Mouse (Mus musculus): ENCODE measurements at regions not wholly inside any gene's neighbourhood (a gene's known extent, or its start where the extent isn't known, plus 50 kb on each side); places are given as distances from the start of the nearest gene placed in this dataset.

- TF ChIP-seq CTCF (conservative IDR thresholded peaks at IDR 0.05; ENCODE audit: insufficient read depth, insufficient read length, low read depth, low read length) (no peak), POLR2A (IDR thresholded peaks at IDR 0.05; ENCODE audit: low read depth, low read length) (no peak)
Observed at GRCm38 (mm10) chr12:68672011-68672410, 487.0 kb downstream of the Rps29 start.

All from kidney, adult 2 months (tissue).